Mouse (Mus musculus): Measurements from ENCODE around the gene Cyb5r2. TPM values are rescaled to one million over a fixed set of nuclear protein-coding genes. Genes with fewer than 3 reads are reported as not detected.
A peak's percentile ranks its signal among the peaks of the same experiment; 100 is the strongest.

Cyb5r2 gene
- total and polyA plus RNA-seq, 3 experiments = 0.17 TPM; not detected in 2

DNA sequence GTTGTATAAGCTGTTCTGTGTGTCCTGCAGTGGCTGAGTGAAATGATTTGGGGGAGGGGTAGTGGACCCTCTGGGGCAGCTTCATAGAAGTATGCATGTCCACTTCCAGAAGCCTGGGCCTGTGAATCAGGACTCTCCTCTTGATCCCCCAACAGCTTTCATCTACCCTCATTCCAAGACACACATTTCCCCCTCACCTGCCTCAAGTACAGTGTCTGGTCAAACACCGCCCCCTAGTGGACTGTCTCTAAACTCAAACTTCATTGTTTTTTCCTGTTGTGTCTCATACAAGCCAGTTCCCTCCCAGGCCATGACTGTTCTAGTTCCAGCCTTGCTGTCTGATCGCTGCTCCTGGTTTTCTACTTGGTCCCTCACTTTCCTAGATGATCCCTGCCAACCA, 9.9 kb downstream of the Cyb5r2 start:
- no peaks in the 10 kb centered on the region for H3K9me3 ChIP-seq (replicated peaks; ENCODE audit: low read length)
- H3K36me3 ChIP-seq (replicated peaks in 1 of 2; ENCODE audit: control insufficient read depth in 1 of 2, insufficient read depth in 1 of 2, low read length in 1 of 2) = peaks cover 43 to 73% of the 10 kb centered on the region in 2 experiments
- dilution Hi-C loops (cut with MboI; ENCODE audit: extremely low pct_ligation_motif_present, extremely low pct_unique_long_range_greater_than_20kb, low sequenced_read_pairs) = no loop called here
- peaks cover 32 to 54% of the 10 kb centered on the region in 2 experiments for H3K4me1 ChIP-seq (ENCODE audit: control insufficient read depth in 1 of 2, insufficient read depth in 2 of 2)
- no peaks in the 10 kb centered on the region for H3K27me3 ChIP-seq (replicated peaks)
- no peak overlapping the region for H3K4me3 ChIP-seq (replicated peaks in 1 of 3; ENCODE audit: low read depth in 2 of 3, low read length in 2 of 3, poor library complexity in 1 of 3)
- no peak overlapping the region for H3K9ac ChIP-seq (ENCODE audit: insufficient read depth, low read depth)
- H3K27ac ChIP-seq (ENCODE audit: insufficient read depth, low read depth) = no peak overlapping the region
- H3K79me2 ChIP-seq (replicated peaks; ENCODE audit: control insufficient read depth, extremely low read depth, insufficient read depth, poor library complexity, severe bottlenecking) = no peaks in the 10 kb centered on the region
- TF ChIP-seq NELFE (IDR thresholded peaks at IDR 0.05; ENCODE audit: low read depth, low read length) (0 out of 2 replicates have a peak, but pooled peaks have one; percentile 16), SMC3 (IDR thresholded peaks at IDR 0.05; ENCODE audit: low read depth, low read length) (peak; percentile 72), CHD1 (IDR thresholded peaks at IDR 0.05; ENCODE audit: low read depth, low read length) (no peak), MAFK (IDR thresholded peaks at IDR 0.05; ENCODE audit: insufficient replicate concordance, low read length) (no peak), RAD21 (IDR thresholded peaks at IDR 0.05; ENCODE audit: low read depth, low read length) (peak; percentile 88), CTCF (conservative IDR thresholded peaks at IDR 0.05 in 1 of 2, IDR thresholded peaks at IDR 0.05 in 1 of 2; ENCODE audit: low read depth in 2 of 2, low read length in 2 of 2) (peak; percentile 84 to 86), MAZ (IDR thresholded peaks at IDR 0.05; ENCODE audit: low read depth, low read length) (0 out of 2 replicates have a peak, but pooled peaks have one; percentile 21)
- DNase-seq (ENCODE audit: extremely low read depth) = peak; percentile 77
- H3K4me2 ChIP-seq (ENCODE audit: insufficient read depth, low read depth, poor library complexity, severe bottlenecking) = no peak overlapping the region
- in situ Hi-C loops (cut with MboI; ENCODE audit: low pct_ligation_motif_present, low pct_unique_long_range_greater_than_20kb, low sequenced_read_pairs) = no loop called here

DNA sequence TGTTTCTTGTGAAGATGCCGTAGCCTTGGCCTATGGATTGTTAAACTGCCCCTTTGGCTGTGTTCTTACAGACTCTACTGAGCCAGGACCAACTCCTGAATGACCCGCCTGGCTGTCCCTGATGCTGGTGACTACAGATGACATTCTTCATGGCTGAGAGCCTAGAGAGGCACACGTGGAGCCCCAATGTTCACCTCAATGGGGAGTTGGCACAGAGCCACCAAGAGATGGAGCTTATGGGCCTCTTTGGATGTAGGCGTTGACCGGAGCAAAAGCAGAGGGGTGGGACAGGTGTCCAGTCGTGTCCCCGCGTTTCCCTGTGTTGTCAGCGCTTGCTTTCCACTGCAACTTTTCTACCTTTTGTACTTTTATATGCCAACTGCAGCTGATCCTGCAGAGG, 10.4 kb downstream of the Cyb5r2 start:
- Histone ChIP-seq H3K27ac (ENCODE audit: insufficient read depth, low read depth) (no peak overlapping the region), H3K9ac (ENCODE audit: insufficient read depth, low read depth) (no peak overlapping the region), H3K27me3 (replicated peaks) (no peaks in the 10 kb centered on the region), H3K36me3 (replicated peaks in 1 of 2; ENCODE audit: control insufficient read depth in 1 of 2, insufficient read depth in 1 of 2, low read length in 1 of 2) (peaks cover 46 to 76% of the 10 kb centered on the region in 2 experiments), H3K79me2 (replicated peaks; ENCODE audit: control insufficient read depth, extremely low read depth, insufficient read depth, poor library complexity, severe bottlenecking) (no peaks in the 10 kb centered on the region), H3K9me3 (replicated peaks; ENCODE audit: low read length) (no peaks in the 10 kb centered on the region), H3K4me3 (replicated peaks in 1 of 3; ENCODE audit: low read depth in 2 of 3, low read length in 2 of 3, poor library complexity in 1 of 3) (no peak overlapping the region), H3K4me2 (ENCODE audit: insufficient read depth, low read depth, poor library complexity, severe bottlenecking) (no peak overlapping the region), H3K4me1 (ENCODE audit: control insufficient read depth in 1 of 2, insufficient read depth in 2 of 2) (peaks cover 32 to 55% of the 10 kb centered on the region in 2 experiments)
- DNase-seq (ENCODE audit: extremely low read depth) = no peak
- in situ Hi-C loops (cut with MboI; ENCODE audit: low pct_ligation_motif_present, low pct_unique_long_range_greater_than_20kb, low sequenced_read_pairs) (no loop called here), dilution Hi-C loops (cut with MboI; ENCODE audit: extremely low pct_ligation_motif_present, extremely low pct_unique_long_range_greater_than_20kb, low sequenced_read_pairs) (no loop called here)
- TF ChIP-seq ETS1 (conservative IDR thresholded peaks at IDR 0.05; ENCODE audit: low read depth, low read length) = no peak
- no peak for TF ChIP-seq BHLHE40 (IDR thresholded peaks at IDR 0.05; ENCODE audit: low read depth, low read length)
- no peak for TF ChIP-seq E2F4 (IDR thresholded peaks at IDR 0.05; ENCODE audit: insufficient replicate concordance, low read depth, low read length)
- TF ChIP-seq JUN (IDR thresholded peaks at IDR 0.05; ENCODE audit: insufficient read depth, low read depth, low read length) = no peak
- no peak for TF ChIP-seq IRF4 (IDR thresholded peaks at IDR 0.05; ENCODE audit: low read depth, low read length)
- TF ChIP-seq JUND (conservative IDR thresholded peaks at IDR 0.05; ENCODE audit: low read depth, low read length) = no peak
- no peak for TF ChIP-seq RAD21 (IDR thresholded peaks at IDR 0.05; ENCODE audit: low read depth, low read length)
- TF ChIP-seq PAX5 (IDR thresholded peaks at IDR 0.05; ENCODE audit: low read length) = no peak
- no peak for TF ChIP-seq MAFK (IDR thresholded peaks at IDR 0.05; ENCODE audit: insufficient replicate concordance, low read length)
- no peak for TF ChIP-seq RCOR1 (conservative IDR thresholded peaks at IDR 0.05; ENCODE audit: low read depth, low read length)
